Mouse (Mus musculus) stomach, postnatal 0 days (tissue): ENCODE data around the gene Ddi2.

ENCODE experiments used
- CTCF ChIP-seq: IDR thresholded peaks from 2 replicates; pipeline ENCODE4 v1.5.1; 2016; ENCODE audit warnings: antibody characterized with exemption, low read depth, mild to moderate bottlenecking, moderate library complexity
- EP300 ChIP-seq: optimal IDR thresholded peaks from 2 replicates; pipeline ENCODE3; 2016; ENCODE audit warnings: antibody characterized with exemption

DNA sequence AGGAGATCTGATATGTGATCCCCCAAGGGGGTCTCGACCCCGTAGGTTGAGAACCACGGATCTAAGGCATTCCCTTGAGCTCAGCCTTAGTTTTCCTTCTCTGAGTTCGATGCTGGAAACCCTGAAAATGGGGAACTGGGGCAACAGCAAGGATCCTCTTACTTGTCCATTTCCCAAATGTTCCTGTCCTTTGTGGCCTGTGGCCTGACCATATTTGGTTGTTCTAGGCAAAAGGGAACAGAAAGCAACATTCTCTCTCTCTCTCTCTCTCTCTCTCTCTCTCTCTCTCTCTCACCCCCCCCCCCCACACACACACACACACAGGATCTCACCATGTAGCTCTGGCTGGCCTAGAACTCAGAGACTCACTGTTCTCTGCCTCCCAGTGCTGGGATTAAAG is 13.6 kb upstream of the Ddi2 start:
- TF ChIP-seq CTCF (no peak), EP300 (no peak)
